Mouse (Mus musculus) monocyte, adult 5-6 weeks (primary cell): Measurements from ENCODE around the gene Dapp1. TPM values are rescaled to one million over a fixed set of nuclear protein-coding genes. Genes with fewer than 3 reads are reported as not detected.
"Not testable (repeated sequence)": the region's sequence is repeated elsewhere in the genome, so short reads cannot be mapped to it uniquely, and the experiment has no call there.

Source experiments
- ATAC-seq: fragments of 153-309, 156-312 bp; replicated peaks from 2 replicates; pipeline ENCODE4 v1.8.0; 2017; ENCODE audit warnings: mild to moderate bottlenecking; ENCODE audit not compliant: low TSS enrichment, insufficient number of reproducible peaks, severe bottlenecking, poor library complexity, low FRiP score
- total RNA-seq: library from RNA; stranded (forward); fragments of 200-1000, 200-491, 200-594 nt; gene quantifications from 3 replicates; pipeline ENCODE4 v1.2.3, GENCODE M21; 2017

The Dapp1 gene
- total RNA-seq, 1 experiment from 2014 or later: 113 TPM

- ATAC-seq: no peak
These were observed 44.8 kb downstream of the Dapp1 start for GRCm38 (mm10) chr3:137936541-137936940.

- no peak for ATAC-seq
These were observed 45.5 kb downstream of the Dapp1 start for GRCm38 (mm10) chr3:137935570-137936525.

GRCm38 (mm10) chr3:137933986-137934385, 47.4 kb downstream of the Dapp1 start:
- no peak for ATAC-seq

- ATAC-seq: no peak
These were observed 48.6 kb downstream of the Dapp1 start for GRCm38 (mm10) chr3:137932748-137933147.

GRCm38 (mm10) chr3:137929940-137930339, 51.4 kb downstream of the Dapp1 start:
- no peak for ATAC-seq

- ATAC-seq: no peak
These were observed 54.3 kb downstream of the Dapp1 start for GRCm38 (mm10) chr3:137927010-137927409.

- ATAC-seq: no peak
These were observed 60.8 kb downstream of the Dapp1 start for GRCm38 (mm10) chr3:137920594-137920993.

GRCm38 (mm10) chr3:137919398-137919797, 61.9 kb downstream of the Dapp1 start:
- ATAC-seq: no peak

- no peak for ATAC-seq
These were observed 62.4 kb downstream of the Dapp1 start for GRCm38 (mm10) chr3:137918932-137919311.

- peak; percentile 93 for ATAC-seq
These were observed 63.0 kb downstream of the Dapp1 start, which contains the start of gene Lamtor3 for GRCm38 (mm10) chr3:137918172-137918931. Lamtor3 (plus strand) TSS chr3:137918506.

GRCm38 (mm10) chr3:137917694-137918171, 63.6 kb downstream of the Dapp1 start:
- no peak for ATAC-seq

GRCm38 (mm10) chr3:137914567-137914966, 66.8 kb downstream of the Dapp1 start:
- not testable (repeated sequence) for ATAC-seq

GRCm38 (mm10) chr3:137913093-137913492, 68.3 kb downstream of the Dapp1 start:
- ATAC-seq: no peak

GRCm38 (mm10) chr3:137900149-137900548, 81.2 kb downstream of the Dapp1 start:
- no peak for ATAC-seq

GRCm38 (mm10) chr3:137897685-137898084, 83.7 kb downstream of the Dapp1 start:
- no peak for ATAC-seq

GRCm38 (mm10) chr3:137896867-137897266, 84.5 kb downstream of the Dapp1 start:
- no peak for ATAC-seq

GRCm38 (mm10) chr3:137896386-137896785, 85.0 kb downstream of the Dapp1 start:
- ATAC-seq: no peak

GRCm38 (mm10) chr3:137895196-137895595, 86.1 kb downstream of the Dapp1 start:
- ATAC-seq: peak; percentile 47; the same call in 1 of the 2 replicates

GRCm38 (mm10) chr3:137893789-137894188, 87.6 kb downstream of the Dapp1 start:
- no peak for ATAC-seq
